Mouse (Mus musculus) kidney, postnatal 25 days (tissue): Measurements from ENCODE around the gene Srek1ip1.

ENCODE experiments used
- DNase-seq, 2 experiments: peaks; one replicate each; pipeline ENCODE4 v3.0.0; 2021; ENCODE audit warnings: mixed read lengths in 2 of 2

The Srek1ip1 gene

DNA sequence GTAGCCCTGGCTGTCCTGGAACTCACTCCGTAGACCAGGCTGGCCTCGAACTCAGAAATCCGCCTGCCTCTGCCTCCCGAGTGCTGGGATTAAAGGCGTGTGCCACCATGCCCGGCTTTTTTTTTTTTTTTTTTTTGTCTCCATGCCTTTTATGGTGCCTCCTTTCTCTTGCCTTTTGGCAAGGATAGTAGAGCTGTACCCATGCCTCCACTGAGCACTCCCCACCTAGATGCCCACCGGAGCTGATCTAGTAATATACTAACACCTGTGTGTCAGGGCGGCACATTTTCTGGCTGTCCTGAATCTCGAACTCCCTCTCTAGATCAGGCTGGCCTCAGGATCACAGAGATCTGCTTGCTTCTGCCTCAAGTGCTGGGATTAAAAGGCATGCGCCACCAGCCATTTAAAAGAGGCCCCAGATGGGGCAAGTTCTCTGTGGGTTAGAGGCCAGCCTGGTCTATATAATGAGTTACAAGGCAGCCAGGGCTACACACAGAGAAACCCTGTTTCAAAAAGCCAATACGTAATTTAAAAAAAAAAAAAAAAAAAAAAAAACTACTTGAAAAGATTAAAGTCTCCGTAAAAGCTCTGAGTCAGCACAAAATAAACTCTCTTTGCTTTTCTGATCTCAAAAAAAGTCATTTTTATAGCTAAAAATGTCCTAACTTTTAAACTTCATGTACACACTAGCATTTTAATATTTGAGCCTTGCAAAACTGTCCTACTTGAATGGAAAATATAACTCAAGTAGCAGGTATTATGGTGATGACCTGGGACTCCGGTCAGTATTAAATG, 51.2 kb downstream of the Srek1ip1 start:
- no peak for DNase-seq

DNA sequence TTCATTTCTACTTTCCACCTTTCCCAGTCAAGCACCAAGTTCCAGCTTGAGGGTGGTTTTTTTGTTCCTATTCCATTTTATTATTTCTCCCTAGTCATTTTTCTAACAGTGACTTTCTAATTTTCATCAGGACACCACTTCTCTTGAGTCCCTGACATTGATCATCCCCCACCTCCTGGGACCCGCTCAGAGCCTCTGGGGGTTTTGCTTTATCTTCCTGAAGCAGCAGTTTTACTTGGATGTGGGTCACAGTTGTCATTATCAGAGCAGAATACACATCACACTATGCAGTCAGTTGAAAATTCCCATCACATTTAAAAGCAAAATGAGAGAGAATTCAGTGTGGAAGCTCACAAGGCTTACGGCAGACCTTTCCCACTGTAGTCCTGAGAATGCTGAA, 61.4 kb downstream of the Srek1ip1 start:
- no peak for DNase-seq

DNA sequence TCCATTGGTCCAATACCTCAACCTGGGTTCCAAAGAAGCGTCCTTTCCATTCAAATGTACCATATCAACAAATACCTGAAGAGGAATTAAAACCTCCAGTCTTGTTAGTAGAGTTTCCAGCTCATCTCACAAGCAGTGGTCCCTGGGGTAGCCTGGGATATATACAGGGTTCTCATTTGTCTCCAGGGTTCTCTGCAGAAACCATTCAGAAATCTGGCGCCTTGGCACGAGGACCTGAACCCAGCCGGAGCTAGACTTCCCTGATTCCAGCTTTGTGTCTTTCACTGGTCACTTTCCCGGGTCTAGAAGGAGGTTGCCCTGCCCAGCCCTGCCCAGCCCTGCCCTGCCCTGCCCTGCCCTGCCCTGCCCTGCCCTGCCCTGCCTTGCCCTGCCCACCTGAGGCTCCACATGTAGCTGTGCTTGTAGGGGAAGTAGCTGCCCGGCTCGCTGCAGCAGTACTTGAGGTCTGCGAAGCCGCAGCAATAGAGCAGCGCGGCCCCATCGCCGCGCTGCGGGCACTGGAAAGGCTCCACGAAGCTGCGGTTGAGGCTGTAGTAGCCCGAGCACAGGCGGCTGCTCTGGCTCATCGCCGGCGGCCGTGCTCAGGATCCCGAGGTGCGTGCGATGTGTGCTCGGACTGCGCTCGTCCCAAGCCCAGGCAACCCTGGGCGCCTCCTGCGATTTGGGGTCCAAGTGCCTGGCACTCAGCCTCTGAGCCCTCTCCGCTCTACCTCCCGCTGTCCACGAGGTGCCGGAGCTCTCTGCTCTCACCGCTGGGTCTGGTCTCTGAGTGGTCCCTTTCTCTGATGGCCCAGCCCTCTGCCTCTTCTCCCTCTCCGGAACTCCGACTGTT, 71.1 kb downstream of the Srek1ip1 start, which contains the start of gene Shisal2b:
Shisal2b (minus strand) TSS at position 767 of the 853 bp plus-strand sequence.
- peak in 1 of 2 experiments; percentile 10 for DNase-seq

DNA sequence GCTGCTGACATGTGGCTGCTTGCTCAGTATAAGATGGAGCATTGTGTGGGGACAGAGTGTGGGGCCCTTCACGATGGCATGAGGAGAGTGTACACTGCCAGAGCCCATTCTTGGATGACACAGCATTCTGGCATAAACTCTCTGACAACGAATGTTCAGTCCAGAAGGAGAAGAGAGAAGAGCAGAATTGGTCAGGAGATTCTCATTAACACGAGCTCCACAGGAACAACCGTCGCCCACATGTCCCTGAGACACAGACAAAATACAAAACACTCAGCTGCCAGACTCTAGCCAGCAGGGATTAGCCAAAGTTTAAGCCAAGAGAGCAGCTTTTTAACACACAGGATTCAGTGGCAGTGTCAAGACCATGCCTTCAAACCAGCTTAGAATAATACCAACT, 74.4 kb downstream of the Srek1ip1 start:
- no peak for DNase-seq

DNA sequence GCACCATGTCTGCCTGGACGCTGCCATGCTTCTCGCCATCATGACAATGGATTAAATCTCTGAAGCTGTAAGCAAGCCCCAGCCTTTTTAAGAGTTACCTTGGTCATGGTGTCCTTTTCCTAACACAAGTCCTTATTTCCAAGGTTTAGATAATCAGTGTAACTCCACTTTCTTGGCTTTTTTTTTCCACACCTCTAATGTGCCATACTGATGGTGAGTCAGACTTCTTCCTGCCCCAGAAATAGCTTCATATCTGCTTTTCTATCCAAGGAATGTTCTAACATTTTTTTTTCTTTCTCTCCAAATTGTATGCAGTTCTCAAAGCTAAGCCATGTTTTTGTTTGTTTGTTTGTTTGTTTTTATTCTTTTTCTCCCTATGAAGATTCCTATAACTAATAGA, 77.6 kb downstream of the Srek1ip1 start:
- no peak for DNase-seq

DNA sequence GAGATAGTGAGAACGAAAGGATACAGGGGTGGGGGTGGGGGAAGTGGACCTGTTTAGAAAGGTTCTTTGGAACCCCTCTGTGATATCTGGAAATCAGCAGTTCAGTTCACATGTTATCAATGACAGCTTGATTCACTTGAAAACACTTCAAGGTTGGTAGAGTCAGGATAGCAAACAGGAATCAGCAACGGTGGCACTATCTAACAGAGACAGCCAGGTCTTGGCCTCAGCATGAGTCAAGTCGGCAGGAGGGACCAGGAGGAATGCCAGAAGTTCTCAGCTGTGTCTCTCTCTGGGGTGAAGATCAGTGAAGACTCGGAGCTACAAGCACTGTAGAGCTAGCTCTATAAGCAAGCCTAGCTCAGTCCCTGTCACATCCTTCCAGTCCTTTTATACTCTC, 86.2 kb downstream of the Srek1ip1 start:
- DNase-seq, result no peak

DNA sequence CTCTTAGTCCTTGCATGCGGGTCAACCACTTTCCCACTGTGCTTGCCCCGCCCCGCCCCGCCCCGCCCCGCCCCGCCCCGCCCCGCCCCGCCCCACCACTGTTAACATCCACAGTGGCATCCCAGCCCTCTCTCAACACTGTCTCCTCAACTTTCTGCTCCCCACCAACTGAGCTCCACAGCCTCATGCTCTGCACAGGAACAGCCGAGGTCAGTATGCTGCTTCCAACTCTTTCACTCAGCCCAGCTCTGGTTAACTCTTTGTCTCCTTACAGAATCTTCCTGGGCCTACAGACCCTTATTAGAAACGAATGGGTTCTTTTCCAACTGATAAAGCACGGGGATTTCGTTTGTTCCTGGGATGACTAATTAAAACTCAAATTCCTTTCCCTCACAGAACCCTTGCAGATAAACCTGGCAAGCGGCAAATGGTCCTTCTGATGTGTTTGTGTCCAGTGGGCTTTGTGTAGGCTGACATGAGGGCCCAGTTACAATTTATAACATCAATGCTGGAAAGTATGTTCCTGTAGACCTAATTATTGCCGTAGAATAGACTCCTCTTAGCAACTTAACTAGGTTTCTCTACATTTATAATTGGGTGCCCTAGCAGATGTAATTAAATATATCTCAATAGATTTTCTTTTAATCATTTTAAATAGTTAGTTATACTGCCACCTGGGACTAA, 91.4 kb downstream of the Srek1ip1 start:
- no peak for DNase-seq

DNA sequence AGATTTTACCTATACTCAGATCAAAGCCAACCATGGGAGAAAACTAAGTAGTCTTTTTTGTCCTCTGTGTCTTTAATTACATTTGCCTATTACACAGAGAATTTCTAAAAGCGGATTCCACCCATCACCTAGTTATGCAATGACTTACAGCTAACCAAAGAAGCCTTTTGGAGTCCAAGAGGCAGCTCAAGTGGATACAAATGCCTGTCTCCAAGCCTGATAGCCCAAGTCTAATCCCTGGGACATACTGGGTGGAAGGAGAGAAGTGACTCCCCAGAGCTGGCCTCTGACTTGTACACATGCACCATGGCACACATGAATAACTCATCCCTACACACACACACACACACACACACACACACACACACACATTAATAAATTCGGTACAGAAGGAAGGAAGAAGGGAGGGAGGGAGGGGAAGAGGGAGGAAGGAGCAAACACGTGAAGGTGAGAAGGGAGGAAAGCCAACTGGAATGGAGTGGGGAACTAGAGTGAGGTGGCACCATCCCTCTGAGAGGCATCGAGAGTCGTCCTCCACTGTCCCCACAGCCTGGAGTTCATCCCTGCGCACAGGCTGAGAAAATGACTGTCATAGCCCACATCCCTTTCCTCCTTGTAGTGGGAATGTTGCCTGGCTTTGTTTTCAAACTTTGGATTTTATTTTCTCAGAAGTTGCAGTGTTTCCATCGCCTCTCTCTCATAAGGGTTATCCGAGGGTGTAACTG, 94.2 kb downstream of the Srek1ip1 start:
- DNase-seq, result no peak
